Comparison of ENCODE assay signal across 8 mouse cellular contexts in the genomic region with DNA sequence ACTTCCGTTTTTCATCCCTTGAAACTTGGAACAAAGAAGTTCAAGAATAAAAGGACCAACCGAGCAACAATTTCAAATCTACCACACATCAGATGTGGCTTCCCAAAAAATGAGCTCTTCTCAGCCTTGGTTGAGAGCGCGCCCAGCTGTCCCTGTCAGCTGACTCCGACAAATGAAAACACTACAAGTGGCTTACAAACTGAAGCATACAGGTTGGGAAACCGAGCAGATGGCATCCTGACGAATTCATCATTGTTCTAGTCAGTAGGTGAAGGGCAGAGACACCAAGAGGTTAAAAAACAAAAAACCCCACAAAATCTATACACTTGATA. TPM values are rescaled to one million over a fixed set of nuclear protein-coding genes. Genes with fewer than 3 reads are reported as not detected.
DNase-seq lines count a peak whose midpoint lies in the region; ATAC-seq and TF ChIP-seq lines count a peak whose summit lies in the region.

No protein-coding gene starts in this region.

- no peak for TF ChIP-seq CTCF in kidney, postnatal 0 days (IDR thresholded peaks at IDR 0.05; ENCODE audit: low read depth)
- no peak for TF ChIP-seq CTCF in liver, embryonic 14.5 days (IDR thresholded peaks at IDR 0.05; ENCODE audit: low read depth)

- no peak for TF ChIP-seq EP300 in liver, embryonic 14.5 days (IDR thresholded peaks at IDR 0.05; ENCODE audit: low read depth)

- H3K4me2 ChIP-seq in kidney, postnatal 0 days (ENCODE audit: low read length) = peak overlapping the region; percentile 98
- peak overlapping the region; percentile 98 for H3K4me2 ChIP-seq in liver, embryonic 14.5 days (ENCODE audit: low read depth)

- ATAC-seq in kidney, postnatal 0 days (replicated peaks; ENCODE audit: low FRiP score, low read depth) = no peak
- ATAC-seq in liver, embryonic 14.5 days (ENCODE audit: insufficient read depth) = no peak

- peak overlapping the region; percentile 94 for H3K4me3 ChIP-seq in kidney, postnatal 0 days (replicated peaks; ENCODE audit: low read depth, low read length)
- H3K4me3 ChIP-seq in liver, embryonic 14.5 days (ENCODE audit: insufficient read depth in 1 of 2, low read depth in 2 of 2, low read length in 2 of 2) = peak overlapping the region; percentile 87 to 97

- no peaks in the 10 kb centered on the region for H3K4me1 ChIP-seq in kidney, postnatal 0 days (replicated peaks; ENCODE audit: insufficient read depth, low read length)
- H3K4me1 ChIP-seq in liver, embryonic 14.5 days (replicated peaks; ENCODE audit: control insufficient read depth in 2 of 2, insufficient read depth in 2 of 2, low read length in 1 of 2) = peaks cover 6 to 7% of the 10 kb centered on the region in 2 experiments; a peak in 2 of 4 replicates

- H3K9me3 ChIP-seq in kidney, postnatal 0 days (replicated peaks; ENCODE audit: low read length) = no peaks in the 10 kb centered on the region
- no peaks in the 10 kb centered on the region for H3K9me3 ChIP-seq in liver, embryonic 14.5 days (ENCODE audit: control insufficient read depth, low read length)

- H3K27me3 ChIP-seq in kidney, postnatal 0 days (ENCODE audit: insufficient read depth, low read length) = no peaks in the 10 kb centered on the region
- no peaks in the 10 kb centered on the region for H3K27me3 ChIP-seq in liver, embryonic 14.5 days (ENCODE audit: control insufficient read depth, insufficient read depth, low read length)

- peak; percentile 6 for DNase-seq in ovary, postnatal 14 days (ENCODE audit: low spot score)
- DNase-seq in ovary, postnatal 36 days (ENCODE audit: low spot score) = no peak
- peak; percentile 25 to 28 for DNase-seq in cerebellum, postnatal 36 days
- peak; percentile 6 for DNase-seq in heart, adult 9 months (ENCODE audit: low spot score in 2 of 2)
- DNase-seq in kidney, postnatal 0 days (ENCODE audit: low spot score) = peak; percentile 57
- no peak for DNase-seq in liver, embryonic 14.5 days (ENCODE audit: low read depth in 3 of 3, low spot score in 3 of 3)
- peak; percentile 31 to 36 for DNase-seq in right cerebral cortex, adult 2 months (ENCODE audit: low spot score in 2 of 2)
- DNase-seq in urinary bladder, postnatal 10 days (ENCODE audit: low spot score) = no peak

- WGBS in kidney, postnatal 0 days = 9% methylated on average over 7 of the region's 7 CpGs
- 7% methylated on average over 7 of the region's 7 CpGs for WGBS in liver, embryonic 14.5 days (ENCODE audit: insufficient replicate concordance)

- peaks cover 5% of the 10 kb centered on the region; the same call in 1 of the 2 replicates for H3K36me3 ChIP-seq in kidney, postnatal 0 days (ENCODE audit: insufficient read depth, low read length)
- no peaks in the 10 kb centered on the region; the same call in 1 of the 2 replicates for H3K36me3 ChIP-seq in liver, embryonic 14.5 days (replicated peaks; ENCODE audit: control insufficient read depth, insufficient read depth, low read depth)

- H3K9ac ChIP-seq in kidney, postnatal 0 days (ENCODE audit: low read depth, low read length) = peak overlapping the region; percentile 86
- H3K9ac ChIP-seq in liver, embryonic 14.5 days (replicated peaks) = peak overlapping the region; percentile 83

- no peak overlapping the region for H3K27ac ChIP-seq in kidney, postnatal 0 days
- H3K27ac ChIP-seq in liver, embryonic 14.5 days = peak overlapping the region; percentile 54; the same call in 1 of the 2 replicates

RNA-seq across cellular contexts. Expression of a gene that starts 0.8 kb away (rescaled TPM):
- polyA plus RNA-seq in kidney, postnatal 0 days (2015; fragmentation: Nextera tagmentation; extraction: Ambion mirVana) = 10.4 and 10.9 TPM in 2 replicates
- 2.1 and 2.9 TPM in 2 replicates for polyA plus RNA-seq in liver, embryonic 14.5 days (2012; rRNA removed)
- 6.3 and 6.6 TPM in 2 replicates for polyA plus RNA-seq in liver, embryonic 14.5 days (2014; fragmentation: Nextera tagmentation; extraction: Ambion mirVana)

RNA-seq across cellular contexts. Expression of a gene that starts 16.7 kb away (rescaled TPM):
- not detected in 2 replicates for polyA plus RNA-seq in kidney, postnatal 0 days (2015; fragmentation: Nextera tagmentation; extraction: Ambion mirVana)
- not detected in 2 replicates for polyA plus RNA-seq in liver, embryonic 14.5 days (2012; rRNA removed)
- polyA plus RNA-seq in liver, embryonic 14.5 days (2014; fragmentation: Nextera tagmentation; extraction: Ambion mirVana) = not detected in 2 replicates

RNA-seq across cellular contexts. Expression of a gene that starts 41.4 kb away (rescaled TPM):
- polyA plus RNA-seq in kidney, postnatal 0 days (2015; fragmentation: Nextera tagmentation; extraction: Ambion mirVana) = 0.07 TPM in 1 of 2 replicates, not detected in the other
- not detected in 2 replicates for polyA plus RNA-seq in liver, embryonic 14.5 days (2012; rRNA removed)
- polyA plus RNA-seq in liver, embryonic 14.5 days (2014; fragmentation: Nextera tagmentation; extraction: Ambion mirVana) = not detected in 2 replicates

RNA-seq across cellular contexts. Expression of a gene that starts 58.1 kb away (rescaled TPM):
- 0.03 and 0.05 TPM in 2 replicates for polyA plus RNA-seq in kidney, postnatal 0 days (2015; fragmentation: Nextera tagmentation; extraction: Ambion mirVana)
- polyA plus RNA-seq in liver, embryonic 14.5 days (2012; rRNA removed) = 0.12 and 0.26 TPM in 2 replicates
- 0.39 and 0.54 TPM in 2 replicates for polyA plus RNA-seq in liver, embryonic 14.5 days (2014; fragmentation: Nextera tagmentation; extraction: Ambion mirVana)

Comparison
In these comparisons a context has a peak if more than half of its experiments do, and no peak if none do; other contexts are left out.
1. DNase-seq: peak in ovary, postnatal 14 days (single experiment), cerebellum, postnatal 36 days (2 of 2), heart, adult 9 months (2 of 2), kidney, postnatal 0 days (single experiment) and right cerebral cortex, adult 2 months (2 of 2); none in ovary, postnatal 36 days (single experiment), liver, embryonic 14.5 days (0 of 3) and urinary bladder, postnatal 10 days (single experiment).